Mouse (Mus musculus): ENCODE measurements at regions not wholly inside any gene's neighbourhood (a gene's known extent, or its start where the extent isn't known, plus 50 kb on each side); places are given as distances from the start of the nearest gene placed in this dataset.
"Not testable (repeated sequence)": the region's sequence is repeated elsewhere in the genome, so short reads cannot be mapped to it uniquely, and the experiment has no call there.

GRCm38 (mm10) chr2:71597956-71598355, 51.4 kb upstream of the Dlx2 start:
- no peak for DNase-seq

- no peak for DNase-seq
These were observed 51.8 kb upstream of the Dlx2 start for GRCm38 (mm10) chr2:71598368-71598767.

- DNase-seq = peak; percentile 83
These were observed 52.2 kb upstream of the Dlx2 start for GRCm38 (mm10) chr2:71598778-71599177.

GRCm38 (mm10) chr2:71600213-71600612, 53.7 kb upstream of the Dlx2 start:
- DNase-seq = no peak

GRCm38 (mm10) chr2:71600999-71601398, 54.4 kb upstream of the Dlx2 start:
- no peak for DNase-seq

GRCm38 (mm10) chr2:71603796-71604195, 57.2 kb upstream of the Dlx2 start:
- DNase-seq = not testable (repeated sequence)

GRCm38 (mm10) chr2:71605606-71606005, 59.1 kb upstream of the Dlx2 start:
- no peak for DNase-seq

- peak; percentile 54 for DNase-seq
These were observed 60.5 kb upstream of the Dlx2 start for GRCm38 (mm10) chr2:71607087-71607502.

GRCm38 (mm10) chr2:71613216-71613615, 66.7 kb upstream of the Dlx2 start:
- no peak for DNase-seq

GRCm38 (mm10) chr2:71616526-71616925, 70.0 kb upstream of the Dlx2 start:
- no peak for DNase-seq

- no peak for DNase-seq
These were observed 74.9 kb upstream of the Dlx2 start for GRCm38 (mm10) chr2:71621458-71621857.

- DNase-seq = no peak
These were observed 76.1 kb upstream of the Dlx2 start for GRCm38 (mm10) chr2:71622532-71623099.

- DNase-seq = no peak
These were observed 76.6 kb upstream of the Dlx2 start for GRCm38 (mm10) chr2:71623134-71623533.

- no peak for DNase-seq
These were observed 78.8 kb upstream of the Dlx2 start for GRCm38 (mm10) chr2:71625298-71625902.

GRCm38 (mm10) chr2:71626404-71626803, 79.8 kb upstream of the Dlx2 start:
- no peak for DNase-seq

- no peak for DNase-seq
These were observed 80.7 kb upstream of the Dlx2 start for GRCm38 (mm10) chr2:71627097-71627755.

GRCm38 (mm10) chr2:71628821-71629220, 82.3 kb upstream of the Dlx2 start:
- DNase-seq = no peak

GRCm38 (mm10) chr2:71629301-71630142, 83.0 kb upstream of the Dlx2 start:
- DNase-seq = no peak

- DNase-seq = no peak
These were observed 83.5 kb upstream of the Dlx2 start for GRCm38 (mm10) chr2:71630143-71630463.

GRCm38 (mm10) chr2:71633471-71633870, 86.9 kb upstream of the Dlx2 start:
- DNase-seq = no peak

- DNase-seq = no peak
These were observed 87.9 kb upstream of the Dlx2 start for GRCm38 (mm10) chr2:71634471-71634870.

- DNase-seq = no peak
These were observed 89.6 kb upstream of the Dlx2 start for GRCm38 (mm10) chr2:71636134-71636533.

GRCm38 (mm10) chr2:71636590-71636989, 90.0 kb upstream of the Dlx2 start:
- no peak for DNase-seq

GRCm38 (mm10) chr2:71640251-71640650, 93.7 kb upstream of the Dlx2 start:
- no peak for DNase-seq
